Mouse (Mus musculus): ENCODE measurements around the gene Ceacam1. TPM values are rescaled to one million over a fixed set of nuclear protein-coding genes. Genes with fewer than 3 reads are reported as not detected.
"Not testable (repeated sequence)": the region's sequence is repeated elsewhere in the genome, so short reads cannot be mapped to it uniquely, and the experiment has no call there.

Gene Ceacam1
- total and polyA plus RNA-seq, 3 experiments, result 3.1 to 25.1 (median 5.9) TPM

GRCm38 (mm10) chr7:25426380-25426779 lies 51.0 kb downstream of the Ceacam1 start:
- dilution Hi-C loops (cut with MboI; ENCODE audit: extremely low pct_ligation_motif_present, extremely low pct_unique_long_range_greater_than_20kb, low sequenced_read_pairs); DNase-seq (ENCODE audit: extremely low read depth); H3K27ac ChIP-seq (ENCODE audit: insufficient read depth, low read depth); H3K9me3 ChIP-seq (replicated peaks; ENCODE audit: low read length); in situ Hi-C loops (cut with MboI; ENCODE audit: low pct_ligation_motif_present, low pct_unique_long_range_greater_than_20kb, low sequenced_read_pairs); H3K9ac ChIP-seq (ENCODE audit: insufficient read depth, low read depth); H3K4me3 ChIP-seq (replicated peaks in 1 of 3; ENCODE audit: low read depth in 2 of 3, low read length in 2 of 3, poor library complexity in 1 of 3); H3K36me3 ChIP-seq (replicated peaks in 1 of 2; ENCODE audit: control insufficient read depth in 1 of 2, insufficient read depth in 1 of 2, low read length in 1 of 2); H3K4me2 ChIP-seq (ENCODE audit: insufficient read depth, low read depth, poor library complexity, severe bottlenecking); H3K27me3 ChIP-seq (replicated peaks); H3K79me2 ChIP-seq (replicated peaks; ENCODE audit: control insufficient read depth, extremely low read depth, insufficient read depth, poor library complexity, severe bottlenecking): not testable (repeated sequence)
- peaks cover 5 to 37% of the 10 kb centered on the region in 2 experiments; a peak in 2 of 4 replicates for H3K4me1 ChIP-seq (ENCODE audit: control insufficient read depth in 1 of 2, insufficient read depth in 2 of 2)
- peak; percentile 4 to 55; a peak in 2 of 4 replicates for TF ChIP-seq CTCF (conservative IDR thresholded peaks at IDR 0.05 in 1 of 2, IDR thresholded peaks at IDR 0.05 in 1 of 2; ENCODE audit: low read depth in 2 of 2, low read length in 2 of 2)
- TF ChIP-seq SMC3 (IDR thresholded peaks at IDR 0.05; ENCODE audit: low read depth, low read length), result peak; percentile 48
- TF ChIP-seq RAD21 (IDR thresholded peaks at IDR 0.05; ENCODE audit: low read depth, low read length), result peak; percentile 30
- 0 out of 2 replicates have a peak, but pooled peaks have one; percentile 48 for TF ChIP-seq MYC (IDR thresholded peaks at IDR 0.05; ENCODE audit: low read depth, low read length)

- H3K79me2 ChIP-seq (replicated peaks; ENCODE audit: control insufficient read depth, extremely low read depth, insufficient read depth, poor library complexity, severe bottlenecking), result no peaks in the 10 kb centered on the region
- dilution Hi-C loops (cut with MboI; ENCODE audit: extremely low pct_ligation_motif_present, extremely low pct_unique_long_range_greater_than_20kb, low sequenced_read_pairs), result no loop called here
These were observed 53.0 kb downstream of the Ceacam1 start for GRCm38 (mm10) chr7:25424429-25424828.

GRCm38 (mm10) chr7:25422286-25422841 lies 55.0 kb downstream of the Ceacam1 start:
- Histone ChIP-seq H3K36me3 (replicated peaks in 1 of 2; ENCODE audit: control insufficient read depth in 1 of 2, insufficient read depth in 1 of 2, low read length in 1 of 2) (no peaks in the 10 kb centered on the region), H3K4me2 (ENCODE audit: insufficient read depth, low read depth, poor library complexity, severe bottlenecking) (no peak overlapping the region), H3K79me2 (replicated peaks; ENCODE audit: control insufficient read depth, extremely low read depth, insufficient read depth, poor library complexity, severe bottlenecking) (no peaks in the 10 kb centered on the region), H3K9ac (ENCODE audit: insufficient read depth, low read depth) (no peak overlapping the region), H3K27me3 (replicated peaks) (no peaks in the 10 kb centered on the region), H3K27ac (ENCODE audit: insufficient read depth, low read depth) (no peak overlapping the region), H3K9me3 (replicated peaks; ENCODE audit: low read length) (no peaks in the 10 kb centered on the region), H3K4me1 (ENCODE audit: control insufficient read depth in 1 of 2, insufficient read depth in 2 of 2) (peaks cover 2 to 9% of the 10 kb centered on the region in 2 experiments; a peak in 2 of 4 replicates), H3K4me3 (replicated peaks in 1 of 3; ENCODE audit: low read depth in 2 of 3, low read length in 2 of 3, poor library complexity in 1 of 3) (no peak overlapping the region)
- dilution Hi-C loops (cut with MboI; ENCODE audit: extremely low pct_ligation_motif_present, extremely low pct_unique_long_range_greater_than_20kb, low sequenced_read_pairs) (no loop called here), in situ Hi-C loops (cut with MboI; ENCODE audit: low pct_ligation_motif_present, low pct_unique_long_range_greater_than_20kb, low sequenced_read_pairs) (no loop called here)
- DNase-seq (ENCODE audit: extremely low read depth), result no peak
- TF ChIP-seq ELF1 (IDR thresholded peaks at IDR 0.05; ENCODE audit: low read depth, low read length) (no peak), KAT2A (IDR thresholded peaks at IDR 0.05; ENCODE audit: insufficient replicate concordance, low read length) (no peak), TCF12 (IDR thresholded peaks at IDR 0.05; ENCODE audit: low read depth, low read length) (no peak), ZC3H11A (IDR thresholded peaks at IDR 0.05; ENCODE audit: low read depth, low read length) (no peak), MAZ (IDR thresholded peaks at IDR 0.05; ENCODE audit: low read depth, low read length) (no peak), ZMIZ1 (IDR thresholded peaks at IDR 0.05; ENCODE audit: low read depth, low read length) (no peak), MXI1 (IDR thresholded peaks at IDR 0.05; ENCODE audit: low read depth, low read length) (no peak), JUND (conservative IDR thresholded peaks at IDR 0.05; ENCODE audit: low read depth, low read length) (no peak), NELFE (IDR thresholded peaks at IDR 0.05; ENCODE audit: low read depth, low read length) (no peak), MAFK (IDR thresholded peaks at IDR 0.05; ENCODE audit: insufficient replicate concordance, low read length) (no peak)

More at GRCm38 (mm10) chr7:25424429-25424828, 53.0 kb downstream of the Ceacam1 start:
- H3K36me3 ChIP-seq (replicated peaks in 1 of 2; ENCODE audit: control insufficient read depth in 1 of 2, insufficient read depth in 1 of 2, low read length in 1 of 2), result no peaks in the 10 kb centered on the region
- no peak overlapping the region for H3K27ac ChIP-seq (ENCODE audit: insufficient read depth, low read depth)
- peaks cover 5 to 21% of the 10 kb centered on the region in 2 experiments; a peak in 2 of 4 replicates for H3K4me1 ChIP-seq (ENCODE audit: control insufficient read depth in 1 of 2, insufficient read depth in 2 of 2)
- in situ Hi-C loops (cut with MboI; ENCODE audit: low pct_ligation_motif_present, low pct_unique_long_range_greater_than_20kb, low sequenced_read_pairs), result no loop called here
- H3K9ac ChIP-seq (ENCODE audit: insufficient read depth, low read depth), result no peak overlapping the region
- DNase-seq (ENCODE audit: extremely low read depth), result peak; percentile 86
- TF ChIP-seq E2F4 (IDR thresholded peaks at IDR 0.05; ENCODE audit: insufficient replicate concordance, low read depth, low read length), result no peak
- peak; percentile 48 to 94 for TF ChIP-seq CTCF (conservative IDR thresholded peaks at IDR 0.05 in 1 of 2, IDR thresholded peaks at IDR 0.05 in 1 of 2; ENCODE audit: low read depth in 2 of 2, low read length in 2 of 2)
- no peak for TF ChIP-seq MEF2A (IDR thresholded peaks at IDR 0.05; ENCODE audit: borderline replicate concordance, low read depth, low read length)
- TF ChIP-seq NELFE (IDR thresholded peaks at IDR 0.05; ENCODE audit: low read depth, low read length), result no peak; the same call in 1 of the 2 replicates
- TF ChIP-seq ZKSCAN1 (IDR thresholded peaks at IDR 0.05; ENCODE audit: borderline replicate concordance, low read depth, low read length), result no peak
- TF ChIP-seq PAX5 (IDR thresholded peaks at IDR 0.05; ENCODE audit: low read length), result no peak
- no peak for TF ChIP-seq NRF1 (IDR thresholded peaks at IDR 0.05; ENCODE audit: low read depth, low read length)
- TF ChIP-seq ETS1 (conservative IDR thresholded peaks at IDR 0.05; ENCODE audit: low read depth, low read length), result no peak
- TF ChIP-seq BHLHE40 (IDR thresholded peaks at IDR 0.05; ENCODE audit: low read depth, low read length), result no peak
- TF ChIP-seq SMC3 (IDR thresholded peaks at IDR 0.05; ENCODE audit: low read depth, low read length), result peak; percentile 99
- no peak for TF ChIP-seq USF1 (IDR thresholded peaks at IDR 0.05; ENCODE audit: low read depth, low read length)
- TF ChIP-seq IRF4 (IDR thresholded peaks at IDR 0.05; ENCODE audit: low read depth, low read length), result no peak; the same call in 1 of the 2 replicates
- no peak for TF ChIP-seq ELF1 (IDR thresholded peaks at IDR 0.05; ENCODE audit: low read depth, low read length)
- 0 out of 2 replicates have a peak, but pooled peaks have one; percentile 25 for TF ChIP-seq SIN3A (IDR thresholded peaks at IDR 0.05; ENCODE audit: low read length)
- TF ChIP-seq ZC3H11A (IDR thresholded peaks at IDR 0.05; ENCODE audit: low read depth, low read length), result peak; percentile 95
- TF ChIP-seq MYC (IDR thresholded peaks at IDR 0.05; ENCODE audit: low read depth, low read length), result 0 out of 2 replicates have a peak, but pooled peaks have one; percentile 56
- peak; percentile 94 for TF ChIP-seq RAD21 (IDR thresholded peaks at IDR 0.05; ENCODE audit: low read depth, low read length)
- peak; percentile 58; the same call in 1 of the 2 replicates for TF ChIP-seq JUND (conservative IDR thresholded peaks at IDR 0.05; ENCODE audit: low read depth, low read length)
- H3K9me3 ChIP-seq (replicated peaks; ENCODE audit: low read length), result no peaks in the 10 kb centered on the region
- H3K4me2 ChIP-seq (ENCODE audit: insufficient read depth, low read depth, poor library complexity, severe bottlenecking), result no peak overlapping the region
- no peak overlapping the region for H3K4me3 ChIP-seq (replicated peaks in 1 of 3; ENCODE audit: low read depth in 2 of 3, low read length in 2 of 3, poor library complexity in 1 of 3)
- H3K27me3 ChIP-seq (replicated peaks), result no peaks in the 10 kb centered on the region
